Mouse (Mus musculus) liver, embryonic 14.5 days (tissue): ENCODE measurements around the gene E330009J07Rik. TPM values are rescaled to one million over a fixed set of nuclear protein-coding genes. Genes with fewer than 3 reads are reported as not detected.

ENCODE experiments used
- ATAC-seq: fragments of 200-750 bp; cut with Nextera tagmentation; 2 replicates; pipeline ENCODE4 v1.8.0; 2017; ENCODE audit warnings: moderate number of reproducible peaks, mild to moderate bottlenecking, moderate library complexity; ENCODE audit not compliant: insufficient read depth
- DNase-seq, 3 experiments: peaks; one replicate each; pipeline ENCODE4 v3.0.0-alpha.2; 2012 to 2013; ENCODE audit warnings: low read depth in 3 of 3, low spot score in 3 of 3
- H3K27ac ChIP-seq: fragments of 300-500 bp; sonication (generic); 2 replicates; pipeline ENCODE4 v1.5.1; 2014; ENCODE audit warnings: moderate library complexity, mild to moderate bottlenecking, control low read depth, inconsistent platforms
- H3K27me3 ChIP-seq: fragments of 300-500 bp; sonication (generic); 2 replicates; pipeline ENCODE4 v1.6.1; 2014; ENCODE audit warnings: mild to moderate bottlenecking, low read length, moderate library complexity; ENCODE audit not compliant: control insufficient read depth, insufficient read depth
- H3K36me3 ChIP-seq: fragments of 300-500 bp; sonication (generic); replicated peaks from 2 replicates; pipeline ENCODE4 v1.6.1; 2014; ENCODE audit warnings: low read depth; ENCODE audit not compliant: control insufficient read depth, insufficient read depth
- H3K4me1 ChIP-seq, 2 experiments: fragments of 200-500 bp in 1 of 2; fragments of 300-500 bp in 1 of 2; sonication (generic) in 1 of 2; replicated peaks; 2 replicates each; pipeline ENCODE4 v1.6.1; 2012 to 2014; ENCODE audit warnings: antibody characterized with exemption in 1 of 2, inconsistent platforms in 1 of 2, low read length in 1 of 2; ENCODE audit not compliant: control insufficient read depth in 2 of 2, insufficient read depth in 2 of 2
- H3K4me2 ChIP-seq: fragments of 300-500 bp; sonication (generic); 2 replicates; pipeline ENCODE4 v1.6.1; 2014; ENCODE audit warnings: low read depth, mild to moderate bottlenecking, control low read depth, moderate library complexity
- H3K4me3 ChIP-seq, 2 experiments: fragments of 200-500 bp in 1 of 2; fragments of 300-500 bp in 1 of 2; sonication (generic) in 1 of 2; 2 replicates each; pipeline ENCODE4 v1.5.1; 2012 to 2014; ENCODE audit warnings: low read depth in 2 of 2, low read length in 2 of 2, mild to moderate bottlenecking in 2 of 2, control low read depth in 1 of 2, inconsistent platforms in 1 of 2, moderate library complexity in 1 of 2; ENCODE audit not compliant: insufficient read depth in 1 of 2
- H3K9ac ChIP-seq: fragments of 300-500 bp; sonication (generic); replicated peaks from 2 replicates; pipeline ENCODE4 v1.6.1; 2014; ENCODE audit warnings: mild to moderate bottlenecking, control low read depth, moderate library complexity
- H3K9me3 ChIP-seq: fragments of 300-500 bp; sonication (generic); 2 replicates; pipeline ENCODE4 v1.6.1; 2016; ENCODE audit warnings: low read length, mixed read lengths; ENCODE audit not compliant: control insufficient read depth
- CTCF ChIP-seq: IDR thresholded peaks from 2 replicates; pipeline ENCODE4 v1.5.1; 2016; ENCODE audit warnings: antibody characterized with exemption, low read depth, control low read depth
- EP300 ChIP-seq: IDR thresholded peaks from 2 replicates; pipeline ENCODE4 v1.6.1; 2016; ENCODE audit warnings: antibody characterized with exemption, low read depth
- WGBS: fragments of 180-500 bp; shearing (Covaris S2); extraction: QIAGEN DNeasy Blood & Tissue Kit; methylation state at CpG from one replicate; pipeline ENCODE4 v1.1.7; 2014; ENCODE audit not compliant: insufficient replicate concordance; 5-methylcytosine and 5-hydroxymethylcytosine counted together
- polyA plus RNA-seq, 2 experiments: library from polyadenylated mRNA; depleted of rRNA in 1 of 2; stranded (reverse) in 1 of 2; unstranded in 1 of 2; fragments of >200 nt; fragmentation: Nextera tagmentation in 1 of 2; extraction: Ambion mirVana in 1 of 2; gene quantifications; 2 replicates each; pipeline versions ENCODE4 v1.2.1 to v1.2.3; 2012 to 2014

Gene E330009J07Rik
- polyA plus RNA-seq (2012; rRNA removed) = 0.35 and 0.57 TPM in 2 replicates
- polyA plus RNA-seq (2014; fragmentation: Nextera tagmentation; extraction: Ambion mirVana) = 0.67 and 2.7 TPM in 2 replicates

- WGBS = 2% methylated on average over 35 of the region's 38 CpGs
- H3K27ac ChIP-seq = no peak within 1 kb of the TSS
Observed at GRCm38 (mm10) chr6:40436047-40436483, at the start of gene E330009J07Rik. Gene E330009J07Rik, minus strand, starts transcription at chr6:40436135.

GRCm38 (mm10) chr6:40482318-40482717, 46.4 kb upstream of the E330009J07Rik start:
- H3K27me3 ChIP-seq = no peaks in the 10 kb centered on the region
- no peak overlapping the region for H3K4me3 ChIP-seq
- H3K9me3 ChIP-seq = no peaks in the 10 kb centered on the region
- ATAC-seq (no peak), DNase-seq (no peak)
- TF ChIP-seq EP300 = no peak
- TF ChIP-seq CTCF = no peak
- no peaks in the 10 kb centered on the region for H3K4me1 ChIP-seq
- H3K36me3 ChIP-seq = peaks cover 24% of the 10 kb centered on the region
- WGBS = 79% methylated on average over 5 of the region's 5 CpGs
- no peak overlapping the region for H3K4me2 ChIP-seq
- no peak overlapping the region for H3K27ac ChIP-seq
- no peak overlapping the region for H3K9ac ChIP-seq

More at GRCm38 (mm10) chr6:40436047-40436483, at the start of gene E330009J07Rik:
- peaks cover 25% of the 10 kb centered on the region for H3K27me3 ChIP-seq
- H3K36me3 ChIP-seq = no peaks in the 10 kb centered on the region
- DNase-seq = peak in 2 of 3 experiments; percentile 20 to 28
- peak within 1 kb of the TSS; percentile 63 to 64 for H3K4me3 ChIP-seq
- ATAC-seq = peak; percentile 83
- peak within 1 kb of the TSS; percentile 83 for H3K4me2 ChIP-seq
- H3K9me3 ChIP-seq = no peaks in the 10 kb centered on the region
- TF ChIP-seq CTCF (no peak), EP300 (no peak)
- peak within 1 kb of the TSS; percentile 51 for H3K9ac ChIP-seq
- no peaks in the 10 kb centered on the region for H3K4me1 ChIP-seq

GRCm38 (mm10) chr6:40479705-40480104, 43.8 kb upstream of the E330009J07Rik start:
- no peak for DNase-seq
- no peaks in the 10 kb centered on the region for H3K27me3 ChIP-seq
- no peak overlapping the region for H3K4me3 ChIP-seq
- no peak overlapping the region for H3K27ac ChIP-seq
- WGBS = 78% methylated on average over 1 of the region's 1 CpGs
- no peaks in the 10 kb centered on the region for H3K4me1 ChIP-seq
- no peak for ATAC-seq
- TF ChIP-seq EP300 (no peak), CTCF (peak; percentile 4; the same call in 1 of the 2 replicates)
- H3K4me2 ChIP-seq = no peak overlapping the region
- peaks cover 42% of the 10 kb centered on the region for H3K36me3 ChIP-seq
- no peak overlapping the region for H3K9ac ChIP-seq
- H3K9me3 ChIP-seq = no peaks in the 10 kb centered on the region

GRCm38 (mm10) chr6:40476132-40476531, 40.2 kb upstream of the E330009J07Rik start:
- no peak overlapping the region for H3K27ac ChIP-seq
- no peak overlapping the region for H3K4me2 ChIP-seq
- no peak for TF ChIP-seq CTCF
- no peak for TF ChIP-seq EP300
- no peak overlapping the region for H3K9ac ChIP-seq
- 69% methylated on average over 4 of the region's 4 CpGs for WGBS
- no peak overlapping the region for H3K4me3 ChIP-seq
- H3K9me3 ChIP-seq = no peaks in the 10 kb centered on the region
- peaks cover 33% of the 10 kb centered on the region for H3K36me3 ChIP-seq
- H3K27me3 ChIP-seq = no peaks in the 10 kb centered on the region
- peaks cover 3 to 4% of the 10 kb centered on the region in 2 experiments; a peak in 3 of 4 replicates for H3K4me1 ChIP-seq
- ATAC-seq = no peak
- no peak for DNase-seq

- ATAC-seq (no peak), DNase-seq (no peak)
- peak overlapping the region; percentile 63 to 90 for H3K4me3 ChIP-seq
- WGBS = under 1% methylated on average over 7 of the region's 7 CpGs
- peak overlapping the region; percentile 77 for H3K4me2 ChIP-seq
- no peaks in the 10 kb centered on the region for H3K9me3 ChIP-seq
- H3K27ac ChIP-seq = no peak overlapping the region
- no peaks in the 10 kb centered on the region for H3K27me3 ChIP-seq
- H3K9ac ChIP-seq = peak overlapping the region; percentile 71
- no peak for TF ChIP-seq CTCF
- TF ChIP-seq EP300 = no peak
- H3K4me1 ChIP-seq = peaks cover 3 to 4% of the 10 kb centered on the region in 2 experiments; a peak in 3 of 4 replicates
- H3K36me3 ChIP-seq = peaks cover 16% of the 10 kb centered on the region
Observed at GRCm38 (mm10) chr6:40471720-40472010, 35.7 kb upstream of the E330009J07Rik start.
